Mouse (Mus musculus) liver, postnatal 0 days (tissue): Measurements from ENCODE around the gene Ntn4. TPM values are rescaled to one million over a fixed set of nuclear protein-coding genes. Genes with fewer than 3 reads are reported as not detected.

Experiments
- ATAC-seq: fragments of 200-750 bp; cut with Nextera tagmentation; 2 replicates; pipeline ENCODE4 v1.8.0; 2017; ENCODE audit warnings: mild to moderate bottlenecking, moderate library complexity
- DNase-seq: peaks from one replicate; pipeline ENCODE4 v3.0.0-alpha.2; 2016
- H3K27ac ChIP-seq: fragments of 300-500 bp; sonication (generic); 2 replicates; pipeline ENCODE4 v1.5.1; 2014; ENCODE audit warnings: antibody characterized with exemption, moderate library complexity, mild to moderate bottlenecking, low read depth
- H3K27me3 ChIP-seq: fragments of 300-500 bp; sonication (generic); 2 replicates; pipeline ENCODE4 v1.6.1; 2014; ENCODE audit warnings: low read length, control low read depth, mixed read lengths; ENCODE audit not compliant: insufficient read depth
- H3K36me3 ChIP-seq: fragments of 300-500 bp; sonication (generic); replicated peaks from 2 replicates; pipeline ENCODE4 v1.6.1; 2014; ENCODE audit warnings: mild to moderate bottlenecking, control low read depth, low read length, moderate library complexity, mixed read lengths; ENCODE audit not compliant: insufficient read depth
- H3K4me1 ChIP-seq: fragments of 300-500 bp; sonication (generic); 2 replicates; pipeline ENCODE4 v1.6.1; 2014; ENCODE audit warnings: antibody characterized with exemption, mild to moderate bottlenecking, control low read depth; ENCODE audit not compliant: insufficient read depth
- H3K4me2 ChIP-seq: fragments of 300-500 bp; sonication (generic); 2 replicates; pipeline ENCODE4 v1.6.1; 2014; ENCODE audit warnings: low read depth, mild to moderate bottlenecking, low read length, moderate library complexity, mixed read lengths
- H3K4me3 ChIP-seq: fragments of 300-500 bp; sonication (generic); 2 replicates; pipeline ENCODE4 v1.5.1; 2014; ENCODE audit warnings: low read depth, low read length
- H3K9ac ChIP-seq: fragments of 300-500 bp; sonication (generic); replicated peaks from 2 replicates; pipeline ENCODE4 v1.6.1; 2014; ENCODE audit warnings: mild to moderate bottlenecking, moderate library complexity
- H3K9me3 ChIP-seq: fragments of 300-500 bp; sonication (generic); 2 replicates; pipeline ENCODE4 v1.6.1; 2016; ENCODE audit warnings: mild to moderate bottlenecking, control low read depth, low read length, mixed read lengths
- CTCF ChIP-seq: sonication (generic); IDR thresholded peaks from 2 replicates; pipeline ENCODE4 v1.5.1; 2016; ENCODE audit warnings: antibody characterized with exemption, low read depth
- EP300 ChIP-seq: IDR thresholded peaks from 2 replicates; pipeline ENCODE4 v1.6.1; 2016; ENCODE audit warnings: antibody characterized with exemption, low read depth, mild to moderate bottlenecking
- WGBS: fragments of 180-500 bp; shearing (Covaris S2); extraction: QIAGEN DNeasy Blood & Tissue Kit; methylation state at CpG from one replicate; pipeline ENCODE4 v1.1.7; 2014; ENCODE audit not compliant: insufficient replicate concordance; 5-methylcytosine and 5-hydroxymethylcytosine counted together
- polyA plus RNA-seq: library from polyadenylated mRNA; unstranded; fragments of >200 nt; fragmentation: Nextera tagmentation; extraction: Ambion mirVana; gene quantifications from 2 replicates; pipeline ENCODE4 v1.2.1, GENCODE M21; 2015

Gene Ntn4
- polyA plus RNA-seq, 1 experiment from 2014 or later, result 0.74 TPM

GRCm38 (mm10) chr10:93603256-93603655, 37.2 kb upstream of the Ntn4 start:
- Histone ChIP-seq H3K27ac (no peak overlapping the region), H3K4me1 (no peaks in the 10 kb centered on the region), H3K4me2 (no peak overlapping the region), H3K9ac (no peak overlapping the region), H3K36me3 (no peaks in the 10 kb centered on the region), H3K9me3 (0 out of 2 replicates have a peak, but pooled peaks cover 3% of the 10 kb centered on the region), H3K27me3 (no peaks in the 10 kb centered on the region), H3K4me3 (no peak overlapping the region)
- DNase-seq, result no peak
- no peak for ATAC-seq
- peak; percentile 35 for TF ChIP-seq CTCF
- TF ChIP-seq EP300, result no peak
- 88% methylated on average over 1 of the region's 1 CpGs for WGBS

GRCm38 (mm10) chr10:93606326-93606725, 34.2 kb upstream of the Ntn4 start:
- WGBS, result 86% methylated on average over 9 of the region's 9 CpGs
- H3K9ac ChIP-seq, result no peak overlapping the region

GRCm38 (mm10) chr10:93608051-93608450, 32.4 kb upstream of the Ntn4 start:
- Histone ChIP-seq H3K36me3 (no peaks in the 10 kb centered on the region), H3K27ac (no peak overlapping the region), H3K9me3 (peaks cover 12% of the 10 kb centered on the region), H3K4me2 (no peak overlapping the region), H3K4me3 (no peak overlapping the region), H3K9ac (no peak overlapping the region), H3K27me3 (no peaks in the 10 kb centered on the region), H3K4me1 (no peaks in the 10 kb centered on the region)
- TF ChIP-seq EP300 (no peak), CTCF (peak; percentile 58)
- no peak for ATAC-seq
- DNase-seq, result no peak
- WGBS, result 70% methylated on average over 9 of the region's 9 CpGs

More at GRCm38 (mm10) chr10:93606326-93606725, 34.2 kb upstream of the Ntn4 start:
- no peak for DNase-seq
- no peaks in the 10 kb centered on the region for H3K27me3 ChIP-seq
- no peak overlapping the region for H3K4me2 ChIP-seq
- H3K27ac ChIP-seq, result no peak overlapping the region
- no peak overlapping the region for H3K4me3 ChIP-seq
- ATAC-seq, result no peak
- no peaks in the 10 kb centered on the region for H3K4me1 ChIP-seq
- no peak for TF ChIP-seq EP300
- no peak for TF ChIP-seq CTCF
- H3K9me3 ChIP-seq, result peaks cover 12% of the 10 kb centered on the region
- H3K36me3 ChIP-seq, result no peaks in the 10 kb centered on the region

- no peak overlapping the region for H3K4me2 ChIP-seq
- H3K9ac ChIP-seq, result no peak overlapping the region
- DNase-seq (no peak), ATAC-seq (no peak)
- no peak overlapping the region for H3K4me3 ChIP-seq
- H3K4me1 ChIP-seq, result no peaks in the 10 kb centered on the region
- no peak for TF ChIP-seq CTCF
- no peak for TF ChIP-seq EP300
- H3K9me3 ChIP-seq, result peaks cover 12% of the 10 kb centered on the region
- no peaks in the 10 kb centered on the region for H3K27me3 ChIP-seq
- H3K36me3 ChIP-seq, result no peaks in the 10 kb centered on the region
- H3K27ac ChIP-seq, result no peak overlapping the region
- 90% methylated on average over 7 of the region's 7 CpGs for WGBS
Measured at GRCm38 (mm10) chr10:93609236-93609635, 31.2 kb upstream of the Ntn4 start.

GRCm38 (mm10) chr10:93610896-93611295, 29.6 kb upstream of the Ntn4 start:
- H3K4me1 ChIP-seq, result no peaks in the 10 kb centered on the region
- no peak overlapping the region for H3K9ac ChIP-seq
- no peaks in the 10 kb centered on the region for H3K27me3 ChIP-seq
- H3K4me3 ChIP-seq, result no peak overlapping the region
- no peak overlapping the region for H3K27ac ChIP-seq
- no peak overlapping the region for H3K4me2 ChIP-seq
- TF ChIP-seq CTCF (no peak), EP300 (no peak)
- 97% methylated on average over 1 of the region's 1 CpGs for WGBS
- ATAC-seq (no peak), DNase-seq (no peak)
- no peaks in the 10 kb centered on the region for H3K36me3 ChIP-seq
- H3K9me3 ChIP-seq, result peaks cover 12% of the 10 kb centered on the region

GRCm38 (mm10) chr10:93611419-93612007, 29.0 kb upstream of the Ntn4 start:
- peak; percentile 95 for TF ChIP-seq CTCF
- TF ChIP-seq EP300, result no peak
- Histone ChIP-seq H3K27ac (no peak overlapping the region), H3K4me2 (no peak overlapping the region), H3K27me3 (no peaks in the 10 kb centered on the region), H3K9ac (no peak overlapping the region), H3K4me1 (no peaks in the 10 kb centered on the region), H3K36me3 (no peaks in the 10 kb centered on the region), H3K4me3 (no peak overlapping the region), H3K9me3 (peaks cover 12% of the 10 kb centered on the region)
- 42% methylated on average over 18 of the region's 18 CpGs for WGBS
- no peak; the same call in 1 of the 2 replicates for ATAC-seq
- peak; percentile 51 for DNase-seq

- Histone ChIP-seq H3K4me1 (no peaks in the 10 kb centered on the region), H3K4me2 (no peak overlapping the region), H3K9me3 (no peaks in the 10 kb centered on the region), H3K27ac (no peak overlapping the region), H3K36me3 (no peaks in the 10 kb centered on the region), H3K9ac (no peak overlapping the region), H3K27me3 (no peaks in the 10 kb centered on the region), H3K4me3 (no peak overlapping the region)
- TF ChIP-seq EP300 (no peak), CTCF (no peak)
- DNase-seq (no peak), ATAC-seq (no peak)
- WGBS, result 39% methylated on average over 8 of the region's 8 CpGs
Measured at GRCm38 (mm10) chr10:93614850-93615249, 25.6 kb upstream of the Ntn4 start.
